In the genomic region with DNA sequence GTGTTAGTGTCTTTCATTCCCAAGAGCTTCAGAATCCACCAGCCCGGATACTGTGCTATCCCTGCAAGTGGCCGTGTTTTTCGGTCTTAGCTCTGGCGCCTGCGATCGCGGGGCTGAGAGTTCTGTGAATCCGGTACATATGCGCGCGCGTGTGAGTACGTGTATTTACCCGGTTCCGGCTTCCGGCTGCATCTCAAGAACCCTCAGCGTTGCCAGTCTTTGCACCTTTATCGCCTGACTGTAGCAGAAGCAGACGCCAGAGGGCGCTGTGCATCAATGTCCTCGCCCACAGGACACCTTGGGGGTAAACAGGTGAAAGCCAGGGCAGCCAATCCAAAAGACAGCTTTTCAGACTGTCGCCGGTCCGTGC, we compare ENCODE assay signal across 9 mouse cellular contexts. TPM values are rescaled to one million over a fixed set of nuclear protein-coding genes. Genes with fewer than 3 reads are reported as not detected.
A peak's percentile ranks its signal among the peaks of the same experiment; 100 is the strongest.
DNase-seq lines count a peak whose midpoint lies in the region; ATAC-seq and TF ChIP-seq lines count a peak whose summit lies in the region.
"Had no signal": no experiment of that assay in that cellular context is flagged by ENCODE, and none has a peak within 500 bp of the region (broad histone marks: within the 10 kb centered on the region; RNA-seq: fewer than 3 reads in every experiment).

No protein-coding gene starts in this region.

- peaks cover 91% of the 10 kb centered on the region for H3K27me3 ChIP-seq in embryonic facial prominence, embryonic 12.5 days
- peaks cover 99% of the 10 kb centered on the region for H3K27me3 ChIP-seq in hindbrain, embryonic 10.5 days (ENCODE audit: insufficient read depth, poor library complexity, severe bottlenecking)
- peaks cover 84% of the 10 kb centered on the region for H3K27me3 ChIP-seq in lung, embryonic 14.5 days (ENCODE audit: insufficient read depth, low read length)

- TF ChIP-seq CTCF in lung, embryonic 14.5 days (IDR thresholded peaks at IDR 0.05; ENCODE audit: low read depth) = peak; percentile 73

- peak; percentile 65 for DNase-seq in adrenal gland, postnatal 25 days
- DNase-seq in hindbrain, embryonic 10.5 days (ENCODE audit: low spot score) = peak; percentile 83
- DNase-seq in layer of hippocampus, adult 9-11 months = peak; percentile 56
- DNase-seq in lung, embryonic 14.5 days = peak; percentile 70
- DNase-seq in retina, postnatal 7 days (ENCODE audit: low read depth, low spot score) = peak; percentile 57
- no peak for DNase-seq in T-cell, adult 2 months (ENCODE audit: low spot score)

- H3K36me3 ChIP-seq in embryonic facial prominence, embryonic 12.5 days = no peaks in the 10 kb centered on the region
- no peaks in the 10 kb centered on the region for H3K36me3 ChIP-seq in hindbrain, embryonic 10.5 days
- H3K36me3 ChIP-seq in lung, embryonic 14.5 days (ENCODE audit: insufficient read depth) = no peaks in the 10 kb centered on the region

- H3K4me1 ChIP-seq in embryonic facial prominence, embryonic 12.5 days = peaks cover 15% of the 10 kb centered on the region
- peaks cover 47% of the 10 kb centered on the region for H3K4me1 ChIP-seq in hindbrain, embryonic 10.5 days (replicated peaks)
- H3K4me1 ChIP-seq in lung, embryonic 14.5 days (ENCODE audit: insufficient read depth) = no peaks in the 10 kb centered on the region

- ATAC-seq in CD4-positive, CD25-positive, alpha-beta regulatory T cell, adult 4 months = peak; percentile 39
- no peak for ATAC-seq in embryonic facial prominence, embryonic 12.5 days (ENCODE audit: insufficient number of reproducible peaks, insufficient read depth, low FRiP score, low TSS enrichment)
- ATAC-seq in lung, embryonic 14.5 days (ENCODE audit: insufficient read depth) = 0 out of 2 replicates have a peak, but pooled peaks have one; percentile 37

- no peak overlapping the region for H3K9ac ChIP-seq in embryonic facial prominence, embryonic 12.5 days
- H3K9ac ChIP-seq in lung, embryonic 14.5 days = no peak overlapping the region

- peak overlapping the region; percentile 43 for H3K4me2 ChIP-seq in embryonic facial prominence, embryonic 12.5 days (replicated peaks)
- peak overlapping the region; percentile 54 for H3K4me2 ChIP-seq in lung, embryonic 14.5 days

- WGBS in embryonic facial prominence, embryonic 12.5 days = 0% methylated on average over 24 of the region's 24 CpGs
- WGBS in hindbrain, embryonic 10.5 days = under 1% methylated on average over 24 of the region's 24 CpGs
- WGBS in lung, embryonic 14.5 days = 1% methylated on average over 24 of the region's 24 CpGs

- peak overlapping the region; percentile 31 for H3K4me3 ChIP-seq in embryonic facial prominence, embryonic 12.5 days
- peak overlapping the region; percentile 60 for H3K4me3 ChIP-seq in hindbrain, embryonic 10.5 days
- H3K4me3 ChIP-seq in lung, embryonic 14.5 days (ENCODE audit: low read depth, low read length) = peak overlapping the region; percentile 27

- no peak overlapping the region for H3K27ac ChIP-seq in embryonic facial prominence, embryonic 12.5 days
- no peak overlapping the region for H3K27ac ChIP-seq in hindbrain, embryonic 10.5 days
- no peak overlapping the region for H3K27ac ChIP-seq in lung, embryonic 14.5 days (ENCODE audit: low read depth)

- H3K9me3 ChIP-seq in embryonic facial prominence, embryonic 12.5 days = no peaks in the 10 kb centered on the region
- no peaks in the 10 kb centered on the region for H3K9me3 ChIP-seq in hindbrain, embryonic 10.5 days
- no peaks in the 10 kb centered on the region for H3K9me3 ChIP-seq in lung, embryonic 14.5 days (ENCODE audit: low read depth, low read length)

RNA-seq across cellular contexts. Expression of gene Nxph1, which starts 3.1 kb away (rescaled TPM):
- not detected for polyA plus RNA-seq in CD4-positive, CD25-positive, alpha-beta regulatory T cell, adult 4 months (2017; shearing (Covaris generic))
- total RNA-seq in adrenal gland, postnatal 25 days (2021) = 0.43 and 1.2 TPM in 2 replicates
- polyA plus RNA-seq in embryonic facial prominence, embryonic 12.5 days (2016; fragmentation: Nextera tagmentation; extraction: Ambion mirVana) = 1.1 TPM in 2 replicates
- polyA plus RNA-seq in hindbrain, embryonic 10.5 days (2016; fragmentation: Nextera tagmentation; extraction: Ambion mirVana) = 1.1 and 3.4 TPM in 2 replicates
- not detected in 2 replicates for polyA plus RNA-seq in lung, embryonic 14.5 days (2014; fragmentation: Nextera tagmentation; extraction: Ambion mirVana)
- total RNA-seq: heart, postnatal 36 days had no signal
